Mouse (Mus musculus): ENCODE data around the gene Taar7a. TPM values are rescaled to one million over a fixed set of nuclear protein-coding genes. Genes with fewer than 3 reads are reported as not detected.

Taar7a gene
- not detected for polyA plus RNA-seq (2017; shearing (Covaris generic))

DNA sequence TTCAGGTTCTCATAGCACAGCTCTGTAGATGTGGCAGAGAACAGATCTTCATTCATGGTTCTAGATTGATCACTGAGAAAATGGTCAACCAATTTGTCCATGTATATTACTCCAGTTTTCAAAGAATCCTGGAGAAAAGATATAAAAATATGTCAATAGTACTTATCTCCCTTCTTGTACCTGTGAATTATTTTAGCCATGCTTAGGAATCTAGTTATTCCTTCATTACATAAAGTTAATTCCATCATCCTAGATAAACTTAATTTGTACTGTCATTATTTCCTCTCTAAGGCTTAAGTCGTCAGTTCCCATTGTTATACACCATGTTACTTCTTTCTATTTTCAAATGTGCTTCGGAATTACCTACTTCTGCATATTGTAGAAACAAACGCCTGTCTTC lies at the start of gene Taar7a:
Taar7a (minus strand) TSS at position 101 of the 400 bp plus-strand sequence.

GRCm38 (mm10) chr10:24037314-24037713 lies 44.0 kb upstream of the Taar7a start, which contains the start of gene Taar7e:
Gene Taar7e, plus strand, starts transcription at chr10:24037614.

GRCm38 (mm10) chr10:24026922-24027321 lies 33.6 kb upstream of the Taar7a start, which contains the start of gene Taar7d:
Gene Taar7d, plus strand, starts transcription at chr10:24027222.

DNA sequence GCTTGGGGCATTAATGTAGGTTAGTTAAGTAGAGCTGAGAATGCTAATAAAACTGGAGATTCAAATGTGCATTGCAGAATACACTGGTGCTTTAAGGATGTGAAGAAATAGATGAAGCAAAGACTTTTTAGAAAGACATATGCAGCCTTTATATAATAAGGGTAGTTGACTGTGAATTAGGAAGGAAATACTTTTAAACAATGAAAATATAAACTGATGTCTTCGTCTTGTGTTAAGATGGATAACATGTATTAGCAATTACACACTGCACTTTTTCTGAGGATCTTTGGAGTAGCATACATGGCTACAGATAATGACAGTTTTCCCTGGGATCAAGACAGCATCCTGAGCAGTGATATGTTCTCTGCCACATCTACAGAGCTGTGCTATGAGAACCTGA lies 6.4 kb upstream of the Taar7a start, which contains the start of gene Taar7b:
Taar7b (plus strand) TSS at position 301 of the 400 bp plus-strand sequence.

DNA sequence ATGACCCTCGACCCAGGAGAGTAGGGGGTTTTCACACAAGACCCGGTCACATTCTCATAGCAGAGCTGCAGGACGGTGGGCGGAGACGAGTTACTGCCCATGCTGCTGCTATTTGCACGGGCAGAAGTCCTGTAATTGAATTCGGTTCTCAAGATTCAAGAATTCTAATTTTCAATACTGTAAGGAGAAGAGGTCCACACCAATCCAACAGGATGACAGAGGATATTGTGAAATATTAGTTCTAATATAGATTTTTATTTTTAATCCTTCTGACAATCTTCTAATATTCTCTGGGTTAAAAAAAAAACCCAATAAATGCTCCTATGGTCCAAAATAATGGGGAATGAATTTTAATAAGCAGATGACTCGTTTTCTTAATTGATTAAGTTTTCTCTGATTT lies 7.7 kb downstream of the Taar7a start, which contains the start of gene Taar6:
Taar6 (minus strand) TSS at position 101 of the 400 bp plus-strand sequence.

GRCm38 (mm10) chr10:23970656-23971165 lies 22.6 kb downstream of the Taar7a start, which contains the start of gene Taar5:
Gene Taar5, plus strand, starts transcription at chr10:23970706.

GRCm38 (mm10) chr10:23960444-23960915 lies 32.8 kb downstream of the Taar7a start, which contains the start of gene Taar4:
Gene Taar4, plus strand, starts transcription at chr10:23960494.

DNA sequence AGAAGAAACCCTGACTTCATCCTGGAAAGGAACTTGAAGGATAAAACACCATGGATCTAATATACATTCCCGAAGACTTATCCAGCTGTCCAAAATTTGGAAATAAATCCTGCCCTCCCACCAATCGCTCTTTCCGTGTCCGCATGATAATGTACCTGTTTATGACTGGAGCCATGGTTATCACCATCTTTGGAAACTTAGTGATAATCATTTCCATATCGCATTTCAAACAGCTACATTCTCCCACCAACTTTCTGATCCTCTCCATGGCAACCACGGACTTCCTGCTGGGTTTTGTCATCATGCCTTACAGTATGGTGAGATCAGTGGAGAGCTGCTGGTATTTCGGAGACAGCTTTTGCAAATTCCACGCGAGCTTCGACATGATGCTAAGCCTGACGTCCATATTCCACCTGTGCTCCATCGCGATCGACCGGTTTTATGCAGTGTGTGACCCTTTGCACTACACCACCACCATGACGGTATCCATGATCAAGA lies 43.7 kb downstream of the Taar7a start, which contains the start of gene Taar3:
Taar3 (plus strand) TSS at position 51 of the 498 bp plus-strand sequence.

Other genes with a start within 250 kb of the Taar7a start
- 33.0 TPM for gene Rps12, start 206.2 kb downstream of the Taar7a start, polyA plus RNA-seq (2017; shearing (Covaris generic))
- gene Slc18b1, start 196.5 kb downstream of the Taar7a start, polyA plus RNA-seq (2017; shearing (Covaris generic)), result 0.12 TPM
- gene Vnn3, start 142.0 kb downstream of the Taar7a start, polyA plus RNA-seq (2017; shearing (Covaris generic)), result not detected
- not detected for gene Vnn1, start 98.8 kb downstream of the Taar7a start, polyA plus RNA-seq (2017; shearing (Covaris generic))
- gene Taar1, start 73.1 kb downstream of the Taar7a start, polyA plus RNA-seq (2017; shearing (Covaris generic)), result not detected
- not detected for gene Taar2, start 54.9 kb downstream of the Taar7a start, polyA plus RNA-seq (2017; shearing (Covaris generic))
- gene Taar3, start 43.9 kb downstream of the Taar7a start, polyA plus RNA-seq (2017; shearing (Covaris generic)), result not detected
- gene Taar4, start 33.0 kb downstream of the Taar7a start, polyA plus RNA-seq (2017; shearing (Covaris generic)), result not detected
- not detected for gene Taar5, start 22.8 kb downstream of the Taar7a start, polyA plus RNA-seq (2017; shearing (Covaris generic))
- gene Taar6, start 7.8 kb downstream of the Taar7a start, polyA plus RNA-seq (2017; shearing (Covaris generic)), result not detected
- not detected for gene Taar7b, start 6.5 kb upstream of the Taar7a start, polyA plus RNA-seq (2017; shearing (Covaris generic))
- gene Taar7d, start 33.7 kb upstream of the Taar7a start, polyA plus RNA-seq (2017; shearing (Covaris generic)), result 0.44 TPM
- gene Taar7e, start 44.1 kb upstream of the Taar7a start, polyA plus RNA-seq (2017; shearing (Covaris generic)), result not detected
- not detected for gene Taar7f, start 56.0 kb upstream of the Taar7a start, polyA plus RNA-seq (2017; shearing (Covaris generic))
- not detected for gene Taar8a, start 83.0 kb upstream of the Taar7a start, polyA plus RNA-seq (2017; shearing (Covaris generic))
- gene Taar8b, start 98.8 kb upstream of the Taar7a start, polyA plus RNA-seq (2017; shearing (Covaris generic)), result not detected
- gene Taar8c, start 108.4 kb upstream of the Taar7a start, polyA plus RNA-seq (2017; shearing (Covaris generic)), result not detected
- gene Taar9, start 116.1 kb upstream of the Taar7a start, polyA plus RNA-seq (2017; shearing (Covaris generic)), result not detected
- 20.8 TPM for gene Stx7, start 155.8 kb upstream of the Taar7a start, polyA plus RNA-seq (2017; shearing (Covaris generic))
- gene Moxd1, start 230.0 kb upstream of the Taar7a start, polyA plus RNA-seq (2017; shearing (Covaris generic)), result not detected

Measured in naive thymus-derived CD4-positive, alpha-beta T cell, adult 5 months (primary cell).